Mouse (Mus musculus): ENCODE measurements around the gene Btbd8. TPM values are rescaled to one million over a fixed set of nuclear protein-coding genes. Genes with fewer than 3 reads are reported as not detected.

Gene Btbd8
- polyA plus RNA-seq, 1 experiment, result not detected

DNA sequence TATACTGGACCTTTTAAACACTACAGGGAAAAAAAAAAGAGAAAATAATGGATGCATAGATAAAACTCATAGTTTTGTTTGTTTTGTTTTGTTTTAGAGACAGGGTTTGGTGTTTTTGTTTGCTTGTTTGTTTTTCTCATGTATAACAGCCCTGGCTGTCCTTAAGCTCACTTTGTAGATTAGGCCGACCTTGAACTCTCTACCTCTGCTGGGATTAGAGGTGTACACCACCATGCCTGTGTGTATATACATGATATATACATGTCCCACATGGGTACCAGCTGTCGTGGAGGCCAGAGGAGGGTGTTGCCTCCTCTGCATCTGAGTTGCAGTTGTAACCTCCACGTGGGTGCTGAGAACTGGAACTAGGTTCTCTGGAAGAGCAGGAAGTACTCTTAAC, 110.6 kb downstream of the Btbd8 start:
- TF ChIP-seq POLR2A (IDR thresholded peaks at IDR 0.05; ENCODE audit: insufficient read depth, low read depth, low read length) (no peak), CTCF (IDR thresholded peaks at IDR 0.05; ENCODE audit: insufficient read depth, low read depth, low read length) (no peak)
- WGBS, result 89% methylated on average over 3 of the region's 3 CpGs
- H3K4me3 ChIP-seq (ENCODE audit: insufficient read depth, low read depth, low read length), result no peak overlapping the region
- no peak overlapping the region for H3K27ac ChIP-seq (ENCODE audit: insufficient read depth, low read depth, low read length)
- H3K4me1 ChIP-seq (ENCODE audit: control insufficient read depth, insufficient read depth, low read length), result no peaks in the 10 kb centered on the region

- WGBS, result 93% methylated on average over 5 of the region's 5 CpGs
- Histone ChIP-seq H3K27ac (ENCODE audit: insufficient read depth, low read depth, low read length) (no peak overlapping the region), H3K4me3 (ENCODE audit: insufficient read depth, low read depth, low read length) (no peak overlapping the region), H3K4me1 (ENCODE audit: control insufficient read depth, insufficient read depth, low read length) (no peaks in the 10 kb centered on the region)
- TF ChIP-seq CTCF (IDR thresholded peaks at IDR 0.05; ENCODE audit: insufficient read depth, low read depth, low read length) (no peak), POLR2A (IDR thresholded peaks at IDR 0.05; ENCODE audit: insufficient read depth, low read depth, low read length) (no peak)
Measured at GRCm38 (mm10) chr5:107554336-107554735, 116.5 kb downstream of the Btbd8 start.

- 85% methylated on average over 3 of the region's 3 CpGs for WGBS
- Histone ChIP-seq H3K4me3 (ENCODE audit: insufficient read depth, low read depth, low read length) (no peak overlapping the region), H3K4me1 (ENCODE audit: control insufficient read depth, insufficient read depth, low read length) (no peaks in the 10 kb centered on the region), H3K27ac (ENCODE audit: insufficient read depth, low read depth, low read length) (no peak overlapping the region)
- TF ChIP-seq POLR2A (IDR thresholded peaks at IDR 0.05; ENCODE audit: insufficient read depth, low read depth, low read length), result no peak
Measured at GRCm38 (mm10) chr5:107556969-107557368, 119.2 kb downstream of the Btbd8 start.

Other genes starting within 250 kb of the Btbd8 start
- gene Tgfbr3, start 148.4 kb upstream of the Btbd8 start, polyA plus RNA-seq (2012; ENCODE audit: insufficient read depth, insufficient read length, low replicate concordance, missing spikeins), result not detected in 2 replicates
- gene Brdt, start 106.8 kb upstream of the Btbd8 start, polyA plus RNA-seq (2012; ENCODE audit: insufficient read depth, insufficient read length, low replicate concordance, missing spikeins), result not detected in 2 replicates
- not detected in 2 replicates for gene Ephx4, start 35.3 kb upstream of the Btbd8 start, polyA plus RNA-seq (2012; ENCODE audit: insufficient read depth, insufficient read length, low replicate concordance, missing spikeins)
- not detected in 2 replicates for gene Lpcat2b, start 6.4 kb upstream of the Btbd8 start, polyA plus RNA-seq (2012; ENCODE audit: insufficient read depth, insufficient read length, low replicate concordance, missing spikeins)
- not detected in 2 replicates for gene Gm42669, start 69.6 kb downstream of the Btbd8 start, polyA plus RNA-seq (2012; ENCODE audit: insufficient read depth, insufficient read length, low replicate concordance, missing spikeins)
- gene 1700028K03Rik, start 96.7 kb downstream of the Btbd8 start, polyA plus RNA-seq (2012; ENCODE audit: insufficient read depth, insufficient read length, low replicate concordance, missing spikeins), result not detected in 2 replicates
- gene Rpap2, start 159.4 kb downstream of the Btbd8 start, polyA plus RNA-seq (2012; ENCODE audit: insufficient read depth, insufficient read length, low replicate concordance, missing spikeins), result not detected in 2 replicates
- gene Glmn, start 159.9 kb downstream of the Btbd8 start, polyA plus RNA-seq (2012; ENCODE audit: insufficient read depth, insufficient read length, low replicate concordance, missing spikeins), result not detected in 2 replicates